Mouse (Mus musculus): Measurements from ENCODE around the gene Tmem185a. TPM values are rescaled to one million over a fixed set of nuclear protein-coding genes. Genes with fewer than 3 reads are reported as not detected.

The Tmem185a gene
- polyA plus RNA-seq (2014; fragmentation: Illumina TruSeq; extraction: RNeasy Lipid Tissue Mini Kit (QIAGEN cat#74804); ENCODE audit: insufficient read depth, low read depth, low replicate concordance) = 15.3 TPM

DNA sequence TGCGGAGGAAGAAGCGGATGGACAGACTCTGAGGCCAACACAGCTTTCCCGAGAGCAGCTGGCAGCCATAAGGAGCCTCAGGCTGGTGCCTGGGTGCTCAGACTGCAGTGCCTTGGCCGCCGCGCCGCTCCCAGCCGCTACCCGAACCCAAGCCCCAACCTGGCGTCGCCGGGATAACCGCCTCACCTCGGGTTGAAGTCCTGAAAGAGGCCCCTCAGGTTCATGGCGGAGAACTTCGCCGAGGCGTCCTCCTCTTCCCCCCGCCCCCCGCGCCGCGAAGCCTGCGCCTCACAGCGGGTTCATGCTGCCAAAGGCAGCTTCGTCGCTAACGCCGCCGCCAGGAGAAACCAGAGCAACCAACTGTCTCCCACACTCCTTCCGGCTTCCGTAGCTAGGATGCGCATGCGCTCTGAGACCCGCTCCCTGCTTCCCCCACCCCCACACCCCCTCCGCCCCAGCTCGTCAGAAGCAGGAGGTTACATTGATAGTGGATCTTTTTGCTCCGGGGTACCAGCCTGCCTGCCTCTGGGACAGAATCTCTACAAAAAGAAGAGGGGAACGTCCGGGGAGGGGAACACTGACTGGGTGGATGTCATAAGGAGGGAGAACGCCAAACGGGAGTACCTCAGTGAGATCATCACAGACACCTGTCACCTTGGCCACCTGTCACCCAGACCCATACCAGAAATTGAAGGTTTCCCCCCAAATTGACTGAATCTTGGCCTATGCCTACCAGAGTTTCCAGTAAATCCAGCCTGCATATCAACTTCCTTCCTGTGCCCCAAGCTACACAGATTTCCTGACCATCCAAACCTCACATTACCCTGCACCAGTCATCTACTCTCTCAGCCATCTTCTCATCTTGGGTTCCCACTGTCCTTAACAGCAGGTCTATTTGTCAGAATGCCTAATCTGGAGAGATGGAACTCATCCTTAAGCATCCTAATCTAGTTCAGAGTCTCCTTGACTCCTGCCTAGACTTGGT is at the start of gene Tmem185a:
Gene Tmem185a (minus strand): TSS at position 389 of the 985 bp plus-strand sequence.

Other genes starting within 250 kb of the Tmem185a start
- gene Ids, start 112.1 kb downstream of the Tmem185a start, polyA plus RNA-seq (2014; fragmentation: Illumina TruSeq; extraction: RNeasy Lipid Tissue Mini Kit (QIAGEN cat#74804); ENCODE audit: insufficient read depth, low read depth, low replicate concordance) = 33.2 TPM
- gene 1110012L19Rik, start 91.3 kb downstream of the Tmem185a start, polyA plus RNA-seq (2014; fragmentation: Illumina TruSeq; extraction: RNeasy Lipid Tissue Mini Kit (QIAGEN cat#74804); ENCODE audit: insufficient read depth, low read depth, low replicate concordance) = 25.6 TPM

Data from lung, adult 10 weeks (tissue).